Mouse (Mus musculus) layer of hippocampus, adult 9-11 months (tissue): Measurements from ENCODE around the gene Tmem115.

Experiments used
- DNase-seq: peaks from one replicate; pipeline ENCODE4 v3.0.0; 2022

Gene Tmem115

GRCm38 (mm10) chr9:107522400-107522711 is 11.4 kb upstream of the Tmem115 start:
- DNase-seq = no peak

GRCm38 (mm10) chr9:107526198-107527026 is 7.3 kb upstream of the Tmem115 start:
- DNase-seq = peak; percentile 57

- peak; percentile 22 for DNase-seq
These were observed 860 bp downstream of the Tmem115 start for GRCm38 (mm10) chr9:107534408-107535202.

- DNase-seq = peak; percentile 57
These were observed 4.5 kb downstream of the Tmem115 start for GRCm38 (mm10) chr9:107538231-107538630.

- no peak for DNase-seq
These were observed 5.0 kb downstream of the Tmem115 start for GRCm38 (mm10) chr9:107538711-107539110.

- DNase-seq = no peak
These were observed 6.2 kb downstream of the Tmem115 start for GRCm38 (mm10) chr9:107539940-107540339.

- no peak for DNase-seq
These were observed 6.7 kb downstream of the Tmem115 start for GRCm38 (mm10) chr9:107540420-107540819.

GRCm38 (mm10) chr9:107541005-107541404 is 7.3 kb downstream of the Tmem115 start:
- DNase-seq = no peak

- DNase-seq = peak; percentile 94
These were observed 8.0 kb downstream of the Tmem115 start, which contains the start of the genes Cyb561d2 and Nprl2 for GRCm38 (mm10) chr9:107541474-107542351. Gene Cyb561d2, minus strand, starts transcription at chr9:107542193. Gene Nprl2, plus strand, starts transcription at chr9:107542226.

- no peak for DNase-seq
These were observed 8.6 kb downstream of the Tmem115 start for GRCm38 (mm10) chr9:107542352-107542686.

GRCm38 (mm10) chr9:107542721-107543120 is 9.0 kb downstream of the Tmem115 start:
- DNase-seq = peak; percentile 8

- peak; percentile 8 for DNase-seq
These were observed 9.6 kb downstream of the Tmem115 start for GRCm38 (mm10) chr9:107543299-107543698.

GRCm38 (mm10) chr9:107544196-107544700 is 10.5 kb downstream of the Tmem115 start:
- DNase-seq = no peak

GRCm38 (mm10) chr9:107544729-107545128 is 11.0 kb downstream of the Tmem115 start:
- no peak for DNase-seq

GRCm38 (mm10) chr9:107545199-107545598 is 11.5 kb downstream of the Tmem115 start:
- no peak for DNase-seq

- no peak for DNase-seq
These were observed 11.9 kb downstream of the Tmem115 start for GRCm38 (mm10) chr9:107545602-107546001.

GRCm38 (mm10) chr9:107547026-107547425 is 13.3 kb downstream of the Tmem115 start, which contains the start of gene Zmynd10:
Gene Zmynd10, plus strand, starts transcription at chr9:107547298.
- DNase-seq = peak; percentile 87

- no peak for DNase-seq
These were observed 14.2 kb downstream of the Tmem115 start for GRCm38 (mm10) chr9:107547957-107548356.

GRCm38 (mm10) chr9:107548820-107549219 is 15.1 kb downstream of the Tmem115 start:
- no peak for DNase-seq

GRCm38 (mm10) chr9:107549297-107550074 is 15.7 kb downstream of the Tmem115 start:
- no peak for DNase-seq

- DNase-seq = no peak
These were observed 16.9 kb downstream of the Tmem115 start for GRCm38 (mm10) chr9:107550491-107551116.
